Mouse (Mus musculus): ENCODE results near the gene Helz. TPM values are rescaled to one million over a fixed set of nuclear protein-coding genes. Genes with fewer than 3 reads are reported as not detected.

The Helz gene
- polyA plus RNA-seq, 1 experiment, result 23.3 TPM

DNA sequence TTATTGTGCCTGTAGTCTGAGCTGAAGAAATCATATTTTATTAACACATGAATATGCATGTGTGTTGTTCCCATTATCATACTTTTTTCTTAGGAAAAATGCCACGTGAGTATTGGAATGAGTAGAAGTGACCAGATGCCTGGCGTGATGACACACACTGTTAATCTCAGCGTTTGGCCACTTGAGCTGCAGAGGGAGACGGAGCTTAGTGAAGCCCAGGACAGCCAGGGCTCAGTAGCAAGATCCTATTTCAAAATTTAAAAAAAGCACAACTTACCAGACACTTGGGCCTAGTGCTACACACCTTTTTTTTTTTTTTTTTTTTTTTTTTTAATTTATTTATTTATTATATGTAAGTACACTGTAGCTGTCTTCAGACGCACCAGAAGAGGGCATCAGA lies 68.0 kb downstream of the Helz start:
- Histone ChIP-seq H3K4me1 (ENCODE audit: control insufficient read depth, insufficient read depth, insufficient read length) (no peaks in the 10 kb centered on the region), H3K27me3 (ENCODE audit: control insufficient read depth, insufficient read depth, low read length) (no peaks in the 10 kb centered on the region), H3K4me3 (ENCODE audit: extremely low read depth, insufficient read depth, insufficient read length) (no peak overlapping the region), H3K36me3 (ENCODE audit: control insufficient read depth, insufficient read depth, low read length) (peaks cover 22% of the 10 kb centered on the region), H3K27ac (ENCODE audit: insufficient read depth, low read length) (no peak overlapping the region)
- TF ChIP-seq POLR2A (IDR thresholded peaks at IDR 0.05; ENCODE audit: low read depth, low read length), result no peak
- no peak for DNase-seq (ENCODE audit: low read depth in 1 of 2, low spot score in 2 of 2)
- WGBS, result 93% methylated on average over 5 of the region's 5 CpGs

DNA sequence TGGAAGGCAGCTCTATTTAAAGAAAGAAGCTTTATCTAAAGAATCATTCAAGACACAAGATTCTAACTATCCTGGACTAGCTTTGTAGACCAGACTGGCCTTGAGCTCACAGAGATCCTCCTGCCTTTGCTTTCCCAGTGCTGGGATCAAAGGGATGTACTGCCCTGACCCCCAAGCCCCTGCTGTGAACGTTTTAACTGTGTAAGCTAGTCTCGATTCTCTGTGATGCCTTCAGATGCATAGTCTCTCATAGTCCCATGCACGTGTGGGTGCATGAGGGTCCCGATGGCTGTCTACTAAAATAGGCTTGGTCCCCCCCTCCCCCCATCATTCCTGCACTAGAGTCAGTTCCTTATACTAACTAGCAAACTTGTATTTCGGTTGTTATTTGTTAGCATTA lies 70.2 kb downstream of the Helz start:
- TF ChIP-seq CTCF (IDR thresholded peaks at IDR 0.05; ENCODE audit: extremely low read depth, insufficient read depth, insufficient read length, insufficient replicate concordance) (no peak), POLR2A (IDR thresholded peaks at IDR 0.05; ENCODE audit: low read depth, low read length) (no peak)
- Histone ChIP-seq H3K4me3 (ENCODE audit: extremely low read depth, insufficient read depth, insufficient read length) (no peak overlapping the region), H3K36me3 (ENCODE audit: control insufficient read depth, insufficient read depth, low read length) (peaks cover 24% of the 10 kb centered on the region), H3K27me3 (ENCODE audit: control insufficient read depth, insufficient read depth, low read length) (no peaks in the 10 kb centered on the region), H3K27ac (ENCODE audit: insufficient read depth, low read length) (no peak overlapping the region), H3K4me1 (ENCODE audit: control insufficient read depth, insufficient read depth, insufficient read length) (no peaks in the 10 kb centered on the region)
- 92% methylated on average over 5 of the region's 5 CpGs for WGBS
- DNase-seq (ENCODE audit: low read depth in 1 of 2, low spot score in 2 of 2), result no peak

DNA sequence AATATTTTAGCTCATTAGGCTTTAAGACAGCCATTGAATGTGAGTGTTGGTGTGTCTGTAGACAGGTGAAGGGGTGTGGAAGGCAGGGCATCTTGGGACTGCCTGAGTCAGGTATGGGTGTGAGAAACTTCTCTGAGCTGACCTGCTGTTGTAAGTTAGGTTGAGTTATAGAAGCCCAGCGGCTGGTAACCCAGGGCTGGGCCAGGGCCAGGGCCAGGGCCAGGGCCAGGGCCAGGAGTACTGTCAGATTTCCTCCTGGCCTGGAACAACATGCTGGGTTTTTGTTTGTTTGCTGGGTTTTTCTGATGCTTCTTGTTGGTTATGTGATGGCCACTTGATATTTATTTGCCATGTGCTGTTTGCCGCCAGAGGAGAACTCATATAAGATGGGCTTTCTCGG lies 76.9 kb downstream of the Helz start:
- TF ChIP-seq POLR2A (IDR thresholded peaks at IDR 0.05; ENCODE audit: low read depth, low read length), result no peak
- Histone ChIP-seq H3K4me1 (ENCODE audit: control insufficient read depth, insufficient read depth, insufficient read length) (no peaks in the 10 kb centered on the region), H3K27me3 (ENCODE audit: control insufficient read depth, insufficient read depth, low read length) (no peaks in the 10 kb centered on the region), H3K36me3 (ENCODE audit: control insufficient read depth, insufficient read depth, low read length) (peaks cover 26% of the 10 kb centered on the region), H3K27ac (ENCODE audit: insufficient read depth, low read length) (no peak overlapping the region), H3K4me3 (ENCODE audit: extremely low read depth, insufficient read depth, insufficient read length) (no peak overlapping the region)
- 93% methylated on average over 3 of the region's 3 CpGs for WGBS
- DNase-seq (ENCODE audit: low read depth in 1 of 2, low spot score in 2 of 2), result no peak

DNA sequence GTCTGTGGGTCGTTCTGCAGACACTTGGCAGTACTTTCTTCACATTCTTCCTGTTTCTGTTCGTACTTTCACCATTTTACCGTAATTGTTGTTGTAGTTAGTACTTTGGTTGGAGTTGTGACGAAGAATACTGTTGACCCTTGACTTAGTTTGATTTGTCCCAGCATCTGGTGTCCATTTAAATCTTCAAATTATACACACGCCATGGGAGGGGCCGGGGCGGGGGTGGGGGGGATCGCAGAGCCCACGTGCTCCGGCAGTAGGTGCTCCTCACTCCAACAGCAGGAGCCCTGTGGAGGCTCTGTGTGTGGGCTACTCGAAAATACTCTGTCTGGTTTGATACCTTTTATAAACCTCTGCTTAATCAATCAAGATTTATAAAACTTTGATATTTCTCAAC lies 78.0 kb downstream of the Helz start:
- H3K4me3 ChIP-seq (ENCODE audit: extremely low read depth, insufficient read depth, insufficient read length), result no peak overlapping the region
- peaks cover 25% of the 10 kb centered on the region for H3K36me3 ChIP-seq (ENCODE audit: control insufficient read depth, insufficient read depth, low read length)
- H3K27me3 ChIP-seq (ENCODE audit: control insufficient read depth, insufficient read depth, low read length), result no peaks in the 10 kb centered on the region
- no peak for TF ChIP-seq CTCF (IDR thresholded peaks at IDR 0.05; ENCODE audit: extremely low read depth, insufficient read depth, insufficient read length, insufficient replicate concordance)
- TF ChIP-seq POLR2A (IDR thresholded peaks at IDR 0.05; ENCODE audit: low read depth, low read length), result no peak
- WGBS, result 90% methylated on average over 11 of the region's 11 CpGs
- H3K4me1 ChIP-seq (ENCODE audit: control insufficient read depth, insufficient read depth, insufficient read length), result no peaks in the 10 kb centered on the region
- DNase-seq (ENCODE audit: low read depth in 1 of 2, low spot score in 2 of 2), result no peak
- no peak overlapping the region for H3K27ac ChIP-seq (ENCODE audit: insufficient read depth, low read length)

DNA sequence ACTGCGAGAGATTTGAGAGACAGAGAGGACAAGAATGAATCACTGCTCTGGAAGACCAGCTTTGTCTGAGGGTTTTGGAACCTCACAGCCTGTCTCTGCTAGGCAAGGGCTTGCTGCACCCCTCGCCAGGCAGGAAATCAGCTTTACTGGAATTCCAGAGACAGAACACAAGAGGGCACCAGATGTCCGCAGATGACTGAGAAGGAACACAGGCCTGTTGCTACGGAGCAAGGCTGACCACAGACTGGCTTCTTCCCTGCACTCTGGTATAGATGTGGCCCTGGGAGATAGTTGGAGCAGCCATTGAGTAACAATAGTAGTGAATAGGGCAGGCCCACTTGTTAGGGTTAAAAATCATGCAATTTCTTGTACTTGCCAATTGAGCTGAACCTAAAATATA lies 81.8 kb downstream of the Helz start:
- Histone ChIP-seq H3K36me3 (ENCODE audit: control insufficient read depth, insufficient read depth, low read length) (peaks cover 32% of the 10 kb centered on the region), H3K4me3 (ENCODE audit: extremely low read depth, insufficient read depth, insufficient read length) (no peak overlapping the region)
- 68% methylated on average over 4 of the region's 4 CpGs for WGBS

DNA sequence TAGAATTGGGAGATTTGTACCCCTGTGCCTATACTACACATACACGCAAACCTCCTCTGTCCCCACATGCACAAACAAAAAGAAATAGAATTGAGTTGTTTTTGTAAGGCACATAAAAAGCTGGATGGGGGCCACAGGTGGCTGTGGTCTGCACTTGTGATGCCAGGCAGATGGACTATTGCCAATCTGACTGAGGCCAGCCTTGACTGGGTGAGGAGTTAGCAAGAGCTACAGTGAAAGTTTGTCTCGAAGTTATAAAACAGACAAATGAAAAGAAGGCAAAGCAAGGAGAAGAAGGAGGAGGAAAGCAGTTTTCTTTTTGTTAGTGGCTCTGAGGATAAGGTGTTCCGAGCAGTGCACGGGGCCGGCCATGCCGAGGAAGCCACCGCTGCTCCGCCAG lies 82.2 kb downstream of the Helz start:
- H3K4me1 ChIP-seq (ENCODE audit: control insufficient read depth, insufficient read depth, insufficient read length), result no peaks in the 10 kb centered on the region
- 93% methylated on average over 8 of the region's 8 CpGs for WGBS
- TF ChIP-seq POLR2A (IDR thresholded peaks at IDR 0.05; ENCODE audit: low read depth, low read length), result no peak
- no peak for TF ChIP-seq CTCF (IDR thresholded peaks at IDR 0.05; ENCODE audit: extremely low read depth, insufficient read depth, insufficient read length, insufficient replicate concordance)

More for the DNA sequence above, 81.8 kb downstream of the Helz start:
- no peak for DNase-seq (ENCODE audit: low read depth in 1 of 2, low spot score in 2 of 2)
- Histone ChIP-seq H3K27me3 (ENCODE audit: control insufficient read depth, insufficient read depth, low read length) (no peaks in the 10 kb centered on the region), H3K4me1 (ENCODE audit: control insufficient read depth, insufficient read depth, insufficient read length) (no peaks in the 10 kb centered on the region), H3K27ac (ENCODE audit: insufficient read depth, low read length) (no peak overlapping the region)
- TF ChIP-seq CTCF (IDR thresholded peaks at IDR 0.05; ENCODE audit: extremely low read depth, insufficient read depth, insufficient read length, insufficient replicate concordance), result no peak
- no peak for TF ChIP-seq POLR2A (IDR thresholded peaks at IDR 0.05; ENCODE audit: low read depth, low read length)

DNA sequence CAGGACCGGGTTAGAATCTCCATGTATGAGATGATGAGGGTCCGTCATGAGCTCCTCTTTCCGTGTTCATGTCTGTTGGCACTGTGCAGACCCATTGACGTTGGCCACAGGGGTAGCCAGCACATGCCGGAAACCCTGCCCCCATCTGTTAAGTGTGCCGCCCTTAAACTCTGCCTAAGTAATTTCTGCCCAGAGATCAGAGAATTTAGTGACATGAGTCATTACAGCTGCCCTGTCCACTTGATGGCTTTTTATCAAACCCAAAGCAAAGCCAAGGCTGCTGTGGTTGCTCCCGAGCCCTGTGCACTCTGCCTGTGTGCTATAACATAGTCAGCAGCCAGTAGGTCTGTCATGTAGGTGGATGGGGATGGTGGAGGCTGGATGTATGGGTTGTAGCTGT lies 83.4 kb downstream of the Helz start:
- no peaks in the 10 kb centered on the region for H3K27me3 ChIP-seq (ENCODE audit: control insufficient read depth, insufficient read depth, low read length)
- DNase-seq (ENCODE audit: low read depth in 1 of 2, low spot score in 2 of 2), result no peak
- no peaks in the 10 kb centered on the region for H3K4me1 ChIP-seq (ENCODE audit: control insufficient read depth, insufficient read depth, insufficient read length)
- no peak overlapping the region for H3K27ac ChIP-seq (ENCODE audit: insufficient read depth, low read length)
- peaks cover 37% of the 10 kb centered on the region for H3K36me3 ChIP-seq (ENCODE audit: control insufficient read depth, insufficient read depth, low read length)
- no peak overlapping the region for H3K4me3 ChIP-seq (ENCODE audit: extremely low read depth, insufficient read depth, insufficient read length)
- TF ChIP-seq CTCF (IDR thresholded peaks at IDR 0.05; ENCODE audit: extremely low read depth, insufficient read depth, insufficient read length, insufficient replicate concordance), result no peak
- no peak for TF ChIP-seq POLR2A (IDR thresholded peaks at IDR 0.05; ENCODE audit: low read depth, low read length)
- WGBS, result 95% methylated on average over 7 of the region's 7 CpGs

More for the DNA sequence above, 82.2 kb downstream of the Helz start:
- no peak for DNase-seq (ENCODE audit: low read depth in 1 of 2, low spot score in 2 of 2)
- no peak overlapping the region for H3K27ac ChIP-seq (ENCODE audit: insufficient read depth, low read length)
- no peaks in the 10 kb centered on the region for H3K27me3 ChIP-seq (ENCODE audit: control insufficient read depth, insufficient read depth, low read length)
- H3K36me3 ChIP-seq (ENCODE audit: control insufficient read depth, insufficient read depth, low read length), result peaks cover 32% of the 10 kb centered on the region
- no peak overlapping the region for H3K4me3 ChIP-seq (ENCODE audit: extremely low read depth, insufficient read depth, insufficient read length)

Measured in spleen, adult 2 months (tissue).